Mouse (Mus musculus) frontal cortex, postnatal 36 days (tissue): ENCODE results near the gene Zbtb46.
A peak's percentile ranks its signal among the peaks of the same experiment; 100 is the strongest.

ENCODE experiments used
- DNase-seq, 2 experiments: peaks; one replicate each; pipeline ENCODE4 v3.0.0; 2022; ENCODE audit warnings: low spot score in 2 of 2

Gene Zbtb46

GRCm38 (mm10) chr2:181463008-181463738 lies 3.9 kb upstream of the Zbtb46 start:
- DNase-seq = peak; percentile 44 to 49

- no peak for DNase-seq
Observed at GRCm38 (mm10) chr2:181462604-181463003, 3.4 kb upstream of the Zbtb46 start.

DNA sequence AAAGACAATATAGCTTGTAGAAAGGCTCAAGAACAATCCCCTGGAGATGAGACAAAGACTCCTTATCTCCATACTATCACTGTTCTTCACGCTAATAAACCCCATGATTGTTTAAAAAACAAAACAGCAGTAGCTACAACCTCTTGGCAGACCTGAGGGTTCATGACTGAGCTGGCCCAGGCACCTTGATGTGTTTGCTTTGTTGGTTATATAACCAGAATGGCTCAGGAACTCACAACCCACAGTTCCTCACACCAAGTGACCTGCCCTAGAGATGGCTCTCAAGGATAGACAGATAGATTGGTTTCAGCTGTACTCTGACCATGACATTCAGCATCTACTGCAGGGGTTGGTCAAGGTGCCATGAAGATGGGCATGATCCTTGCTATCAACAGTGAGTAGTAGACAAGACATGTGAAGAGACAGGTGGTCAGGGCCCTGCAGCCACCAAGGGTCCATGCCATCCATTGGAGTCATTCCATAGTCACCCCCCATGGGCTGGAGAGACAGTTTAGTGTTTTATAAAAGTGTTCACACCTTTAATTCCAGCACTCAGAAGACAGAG lies 2.4 kb upstream of the Zbtb46 start:
- no peak for DNase-seq

- peak; percentile 29 to 36 for DNase-seq
Observed at GRCm38 (mm10) chr2:181459673-181460621, 721 bp upstream of the Zbtb46 start.

GRCm38 (mm10) chr2:181458411-181459152 lies 644 bp downstream of the Zbtb46 start:
- DNase-seq = peak in 1 of 2 experiments; percentile 10

GRCm38 (mm10) chr2:181457831-181458230 lies 1.4 kb downstream of the Zbtb46 start:
- DNase-seq = peak in 1 of 2 experiments; percentile 20

DNA sequence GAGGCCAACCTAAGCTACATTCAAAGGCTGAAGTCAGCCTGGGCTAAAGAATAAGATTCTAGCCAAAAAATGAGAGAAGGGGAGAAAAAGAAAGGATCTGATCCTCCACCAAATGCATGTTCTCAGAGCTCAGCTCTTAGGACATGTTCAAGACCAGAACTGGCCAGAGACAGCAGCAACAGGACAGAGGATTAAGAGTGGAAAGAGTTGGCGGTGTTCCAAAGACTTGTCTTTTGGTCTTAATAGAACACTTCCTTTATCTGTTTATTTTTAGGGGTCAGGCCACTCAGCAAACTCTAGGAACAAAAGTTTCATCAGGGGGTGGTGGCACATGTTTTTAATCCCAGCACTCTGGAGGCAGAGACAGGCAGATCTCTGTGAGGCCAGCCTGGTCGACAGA lies 3.3 kb downstream of the Zbtb46 start:
- DNase-seq = no peak

DNA sequence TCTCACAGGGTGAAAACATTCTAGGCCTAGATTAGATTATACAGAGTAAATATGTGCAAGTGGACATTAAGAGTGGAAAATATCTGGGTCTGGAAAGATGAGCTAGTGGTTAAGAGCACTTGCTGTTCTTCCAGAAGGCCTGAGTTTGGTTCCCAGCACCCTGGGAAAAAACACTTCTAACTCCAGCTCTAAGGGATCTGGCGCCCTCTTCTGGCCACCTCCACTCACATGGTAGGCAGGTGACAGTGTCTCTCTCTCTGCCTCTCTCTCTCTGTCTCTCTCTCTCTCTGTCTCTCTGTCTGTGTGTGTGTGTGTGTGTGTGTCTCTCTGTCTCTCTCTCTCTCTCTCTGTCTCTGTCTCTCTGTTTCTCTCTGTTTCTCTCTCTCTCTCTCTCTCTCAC lies 6.0 kb downstream of the Zbtb46 start:
- no peak for DNase-seq

DNA sequence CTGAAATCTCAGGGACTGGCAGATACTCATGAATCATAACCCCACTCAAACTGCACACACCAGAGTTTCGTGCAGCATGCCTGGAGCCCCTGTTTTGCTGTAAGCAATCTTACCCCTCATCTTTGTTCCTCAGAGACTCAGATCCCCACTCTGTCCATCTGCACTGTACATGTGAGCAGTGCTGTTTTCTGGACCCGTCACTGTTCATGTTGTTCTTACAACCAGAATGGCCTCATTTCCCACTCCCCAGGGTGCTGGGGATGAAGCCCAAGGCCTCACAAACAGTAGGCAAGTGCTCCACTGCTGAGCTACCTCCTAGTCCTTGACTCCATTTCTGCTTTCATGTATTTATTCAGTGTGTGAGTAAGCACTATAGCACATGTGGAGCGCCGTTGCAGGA lies 7.0 kb downstream of the Zbtb46 start:
- DNase-seq = no peak

GRCm38 (mm10) chr2:181443016-181443415 lies 16.2 kb downstream of the Zbtb46 start:
- no peak for DNase-seq

- no peak for DNase-seq
Observed at GRCm38 (mm10) chr2:181438176-181438575, 21.1 kb downstream of the Zbtb46 start.

DNA sequence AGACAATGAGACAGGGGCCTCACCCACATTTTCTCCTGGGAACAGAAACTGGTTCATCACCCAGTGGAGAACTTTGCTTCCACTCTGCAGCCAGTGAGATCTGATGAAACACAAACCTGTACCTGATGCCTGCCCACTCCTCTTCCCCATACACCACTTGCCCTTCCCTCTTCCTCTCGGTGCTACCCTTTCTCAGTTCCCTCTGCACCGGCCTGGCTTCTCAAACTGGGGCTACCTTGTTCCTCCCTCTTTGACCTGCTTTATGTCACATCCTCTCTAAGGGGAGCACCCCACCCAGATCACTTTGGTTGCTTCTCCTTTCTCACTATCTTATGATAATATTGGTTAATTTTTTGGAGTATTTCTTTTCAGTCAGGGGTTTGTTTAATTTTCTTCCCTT lies 23.0 kb downstream of the Zbtb46 start:
- DNase-seq = no peak

DNA sequence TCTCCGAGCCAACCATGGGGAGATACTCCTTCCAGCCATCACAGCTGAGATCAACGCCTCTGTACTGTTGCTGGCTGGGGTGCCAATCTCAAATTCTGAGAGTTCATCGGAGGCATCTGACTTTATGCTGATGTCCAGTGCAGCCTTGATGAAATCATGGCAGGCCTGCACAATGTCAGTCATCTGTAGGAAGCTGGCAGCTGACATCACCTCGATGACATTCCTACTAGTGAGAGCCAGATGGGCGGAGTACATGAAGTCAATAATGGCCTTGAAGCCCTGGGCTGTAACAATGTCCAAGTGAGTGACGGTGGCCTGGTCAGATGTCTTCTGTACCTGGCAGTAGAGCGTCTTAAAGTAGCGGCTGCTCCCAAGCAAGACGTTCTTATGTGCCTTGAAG lies 35.4 kb downstream of the Zbtb46 start:
- DNase-seq = no peak

GRCm38 (mm10) chr2:181420903-181421638 lies 38.2 kb downstream of the Zbtb46 start:
- DNase-seq = no peak

- DNase-seq = peak; percentile 56 to 79
Observed at GRCm38 (mm10) chr2:181420426-181420825, 38.8 kb downstream of the Zbtb46 start.

- DNase-seq = no peak
Observed at GRCm38 (mm10) chr2:181419359-181419758, 39.9 kb downstream of the Zbtb46 start.

DNA sequence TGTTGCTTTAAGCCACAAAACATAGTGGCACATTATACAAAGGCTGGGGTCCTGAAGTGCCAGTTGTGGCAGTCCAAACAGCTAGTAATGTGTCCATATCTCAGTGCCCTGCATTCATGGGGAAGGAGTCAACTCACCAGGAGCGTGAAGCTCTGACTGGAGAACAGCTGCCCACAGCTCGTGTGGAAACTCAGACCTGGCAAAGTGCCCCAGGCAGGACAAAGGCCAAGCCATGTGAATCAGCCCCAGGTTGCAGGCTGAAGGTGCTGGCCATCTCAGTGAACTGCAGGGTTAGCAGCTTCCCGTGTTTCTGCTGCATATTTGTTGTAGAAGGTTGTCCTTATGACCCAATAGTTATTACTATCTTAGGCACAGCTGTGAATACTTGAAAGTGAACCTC lies 43.3 kb downstream of the Zbtb46 start:
- DNase-seq = no peak

DNA sequence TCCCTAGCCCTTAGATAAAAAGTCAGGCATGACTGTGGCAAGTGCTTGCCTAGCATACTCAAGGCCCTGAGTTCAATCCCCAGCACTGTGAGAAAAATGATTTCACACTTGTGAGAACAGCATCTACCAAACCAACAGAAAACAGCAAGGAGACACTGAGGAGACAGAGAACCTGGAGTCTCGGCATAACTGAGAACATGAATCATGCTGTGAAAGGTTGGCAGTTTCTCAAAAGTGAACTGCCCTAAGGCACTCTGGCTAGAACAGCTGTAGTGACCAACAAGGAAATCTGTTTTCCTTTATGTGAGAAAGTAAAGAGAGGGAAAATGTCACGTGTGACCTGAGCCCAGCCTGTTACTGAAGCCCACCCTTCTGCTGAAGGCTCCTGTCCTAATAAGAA lies 46.1 kb downstream of the Zbtb46 start:
- DNase-seq = no peak

DNA sequence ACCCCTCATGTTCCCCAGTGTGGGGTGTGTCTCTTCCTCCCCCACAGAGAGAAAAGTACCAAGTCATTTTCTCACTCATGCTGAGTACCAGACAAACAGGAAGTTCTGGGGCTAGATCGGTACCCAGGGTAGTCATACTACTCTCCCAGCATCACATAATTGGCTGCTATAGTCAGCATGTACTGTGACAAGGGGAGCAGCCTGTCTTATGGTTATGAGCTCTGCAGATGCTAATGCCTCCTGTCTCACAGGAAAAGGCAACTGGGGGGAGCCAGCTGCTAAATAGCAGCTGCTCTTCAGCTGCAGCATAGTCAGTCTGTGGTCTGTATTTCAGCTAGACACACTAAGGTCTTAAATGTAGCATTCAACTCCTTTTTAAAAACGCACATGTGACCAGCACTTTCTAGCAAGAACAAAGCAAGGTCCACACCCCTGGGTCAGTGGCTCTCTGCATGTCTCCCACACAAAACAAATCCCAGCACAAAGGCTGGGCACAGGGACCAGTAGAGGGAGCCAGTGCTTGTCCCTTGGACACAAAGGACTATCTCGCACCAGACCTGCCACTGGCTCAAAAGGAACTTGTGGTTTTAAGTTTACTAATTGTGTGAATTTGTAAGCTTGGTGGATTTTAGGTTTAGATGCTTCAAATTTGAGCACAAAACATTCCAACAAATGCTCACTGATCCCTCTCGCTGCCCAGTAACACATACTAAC lies 48.3 kb downstream of the Zbtb46 start:
- peak; percentile 53 to 68 for DNase-seq

DNA sequence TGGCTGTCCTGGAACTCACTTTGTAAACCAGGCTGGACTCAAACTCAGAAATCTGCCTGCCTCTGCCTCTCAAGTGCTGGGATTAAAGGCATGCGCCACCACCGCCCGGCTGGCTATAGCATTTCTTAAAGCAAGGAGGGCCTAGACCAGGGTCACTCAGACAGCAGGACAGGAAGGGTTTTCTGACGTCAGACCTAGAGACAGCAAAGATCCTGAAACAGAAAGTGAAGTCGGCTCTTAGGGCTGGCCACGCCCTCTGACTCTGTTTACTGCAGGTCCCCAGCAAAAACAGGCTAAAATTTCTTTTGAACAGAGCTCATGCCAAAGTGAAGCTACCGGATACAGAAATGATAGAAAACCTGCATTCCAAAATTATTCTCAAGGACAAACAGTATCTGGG lies 49.6 kb downstream of the Zbtb46 start:
- DNase-seq = no peak
